Mouse (Mus musculus): ENCODE measurements around the gene Rnf4.

GRCm38 (mm10) chr5:34295141-34295540 lies 40.9 kb upstream of the Rnf4 start:
- no peak for TF ChIP-seq CTCF (IDR thresholded peaks at IDR 0.05; ENCODE audit: borderline replicate concordance, insufficient read depth, low read depth, low read length)
- TF ChIP-seq POLR2A (IDR thresholded peaks at IDR 0.05; ENCODE audit: borderline replicate concordance, insufficient read depth, low read length) = no peak
